Mouse (Mus musculus) layer of hippocampus, postnatal 36 days (tissue): ENCODE results near the gene Ubxn11. TPM values are rescaled to one million over a fixed set of nuclear protein-coding genes. Genes with fewer than 3 reads are reported as not detected.
"Not testable (repeated sequence)": the region's sequence is repeated elsewhere in the genome, so short reads cannot be mapped to it uniquely, and the experiment has no call there.

Source experiments
- DNase-seq, 2 experiments: peaks; one replicate each; pipeline ENCODE4 v3.0.0; 2022
- total RNA-seq, 2 experiments: library from RNA; stranded (reverse); gene quantifications; 2 replicates each; pipeline ENCODE4 v1.2.3; 2021

Gene Ubxn11
- total RNA-seq, 2 experiments from 2014 or later = 32.8 to 34.7 TPM

DNA sequence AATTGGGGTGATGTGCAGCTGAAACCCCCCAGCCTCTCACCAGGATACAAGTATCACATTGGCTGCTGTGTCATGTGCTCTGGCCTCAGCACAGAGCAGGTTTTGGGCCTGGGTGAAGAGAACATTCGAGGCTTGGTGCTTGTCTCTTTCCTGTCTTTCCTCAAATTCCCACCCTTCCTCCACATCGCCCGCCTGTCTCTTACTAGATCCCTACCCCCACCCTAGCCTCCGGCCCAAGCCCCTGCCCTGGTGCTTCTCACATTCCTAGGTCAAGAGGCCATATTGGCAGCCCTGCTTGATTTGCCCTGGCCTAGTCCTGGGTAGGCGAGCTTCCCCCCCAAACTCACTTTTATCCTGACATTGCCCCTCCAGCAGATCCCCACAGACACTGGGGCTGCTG lies 16.7 kb downstream of the Ubxn11 start:
- DNase-seq = no peak

GRCm38 (mm10) chr4:134119644-134120043 lies 17.3 kb downstream of the Ubxn11 start:
- no peak for DNase-seq

GRCm38 (mm10) chr4:134120192-134120805 lies 17.9 kb downstream of the Ubxn11 start:
- DNase-seq = no peak

- no peak for DNase-seq
These were observed 18.5 kb downstream of the Ubxn11 start for GRCm38 (mm10) chr4:134120916-134121315.

DNA sequence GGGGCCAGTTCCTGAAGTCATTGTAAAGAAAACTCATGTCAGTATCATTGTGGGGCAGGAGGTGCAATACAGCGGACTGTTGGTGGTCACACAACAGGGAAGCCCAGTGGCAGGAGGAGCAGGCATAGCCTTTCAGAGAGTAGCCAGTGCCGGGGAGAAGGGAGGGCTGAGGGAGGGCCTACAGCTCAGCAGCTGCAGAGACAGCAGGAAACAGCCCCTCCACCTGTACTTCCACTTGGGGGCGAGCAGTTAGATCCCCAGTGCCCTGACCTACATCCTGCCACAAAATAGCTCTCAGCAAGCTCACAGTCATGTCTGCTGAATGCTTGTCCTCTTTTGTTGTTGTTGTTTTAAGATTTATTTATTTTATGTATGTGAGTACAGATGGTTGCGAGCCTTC lies 19.2 kb downstream of the Ubxn11 start:
- DNase-seq = no peak

DNA sequence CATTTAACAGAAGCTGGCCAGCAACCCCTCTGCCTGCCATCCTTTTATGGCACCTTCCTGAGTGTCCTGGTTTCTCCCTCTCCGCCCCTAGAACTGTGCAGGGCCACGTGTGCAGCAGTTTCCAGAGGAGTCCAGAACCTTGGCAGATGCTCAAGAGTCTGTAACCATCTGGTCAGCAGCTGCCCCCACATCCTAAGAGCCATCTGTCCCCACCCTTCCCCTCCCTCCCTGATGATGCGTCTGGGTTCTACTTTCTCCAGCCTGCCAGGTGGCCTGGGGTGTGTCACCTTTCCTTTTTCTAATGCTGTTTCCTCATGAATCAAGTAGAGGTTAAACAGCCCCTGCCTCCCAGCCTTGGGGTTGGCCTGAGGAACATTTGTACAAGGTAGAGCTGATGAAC lies 19.9 kb downstream of the Ubxn11 start:
- DNase-seq = no peak

GRCm38 (mm10) chr4:134123147-134123546 lies 20.8 kb downstream of the Ubxn11 start:
- no peak for DNase-seq

GRCm38 (mm10) chr4:134123680-134124551 lies 21.5 kb downstream of the Ubxn11 start:
- DNase-seq = peak; percentile 84 to 88

DNA sequence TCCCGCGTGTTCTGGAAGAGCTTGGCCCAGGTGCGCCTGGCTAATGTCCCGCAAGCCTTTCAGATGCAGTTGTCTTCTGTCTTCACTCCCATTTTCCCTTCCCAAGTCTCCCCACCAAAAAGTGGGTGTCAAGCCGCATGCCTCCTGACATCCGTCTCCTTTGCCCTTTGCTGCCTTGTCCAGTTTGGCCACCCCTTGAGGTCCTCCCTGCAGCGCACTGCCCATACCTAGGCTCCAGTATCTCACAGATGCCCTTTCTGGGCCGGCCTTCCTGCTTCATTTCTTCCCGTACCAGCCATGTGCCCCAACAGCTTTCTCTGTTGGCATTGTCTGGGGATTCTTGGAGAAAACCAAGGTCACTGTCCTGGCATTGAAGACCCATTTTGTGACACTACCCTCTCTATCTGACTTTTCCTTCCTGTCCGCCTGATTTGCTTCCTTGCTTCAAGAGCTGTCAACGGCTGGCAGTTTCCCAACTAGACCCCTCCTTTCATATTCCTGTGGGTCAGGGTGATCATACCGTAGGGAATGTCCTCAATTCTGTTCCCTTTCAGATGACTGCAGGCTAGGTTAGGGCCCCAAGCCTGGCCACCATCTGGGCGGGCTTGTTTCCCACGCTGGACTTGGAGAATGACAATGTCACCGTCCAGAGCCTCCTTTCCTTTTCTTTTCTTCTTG lies 23.2 kb downstream of the Ubxn11 start:
- DNase-seq = no peak

DNA sequence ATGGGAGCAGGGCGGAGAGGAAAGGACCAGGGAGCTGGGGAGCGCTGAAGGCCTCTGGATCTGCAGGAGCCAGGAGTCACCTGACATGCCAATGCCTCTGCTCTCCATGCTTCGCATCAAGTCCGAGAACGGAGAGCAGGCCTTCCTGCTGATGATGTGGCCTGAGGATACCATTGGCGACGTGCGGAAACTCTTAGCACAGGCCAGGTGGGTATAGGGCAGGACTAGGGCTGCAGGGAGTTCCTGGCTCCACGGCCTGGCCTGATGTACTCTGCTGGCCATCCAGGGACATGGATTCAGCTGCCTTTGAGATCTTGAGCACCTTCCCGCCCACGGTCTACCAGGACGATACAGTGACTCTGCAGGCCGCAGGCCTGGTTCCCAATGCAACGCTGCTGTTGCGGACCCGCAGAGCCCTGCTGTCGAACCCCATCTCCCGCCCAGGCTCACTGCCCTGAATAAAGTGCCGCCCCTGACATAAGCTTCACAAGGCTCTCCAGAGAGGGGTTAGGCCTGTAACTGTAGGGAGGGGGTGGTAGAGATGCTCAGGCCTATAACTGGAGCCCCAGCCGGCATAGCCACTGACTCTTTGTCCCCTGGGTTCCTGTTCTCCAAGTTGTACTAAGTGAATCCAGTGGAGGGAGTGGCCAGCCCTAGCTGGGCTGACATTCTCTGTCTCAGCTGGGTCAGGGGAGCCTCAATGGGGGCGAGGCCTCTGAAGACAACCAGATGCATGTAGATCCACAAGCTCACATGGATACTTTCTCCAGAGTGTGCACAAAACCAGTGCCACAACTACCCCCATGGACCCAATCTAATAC lies 24.1 kb downstream of the Ubxn11 start:
- peak; percentile 25 to 29 for DNase-seq

DNA sequence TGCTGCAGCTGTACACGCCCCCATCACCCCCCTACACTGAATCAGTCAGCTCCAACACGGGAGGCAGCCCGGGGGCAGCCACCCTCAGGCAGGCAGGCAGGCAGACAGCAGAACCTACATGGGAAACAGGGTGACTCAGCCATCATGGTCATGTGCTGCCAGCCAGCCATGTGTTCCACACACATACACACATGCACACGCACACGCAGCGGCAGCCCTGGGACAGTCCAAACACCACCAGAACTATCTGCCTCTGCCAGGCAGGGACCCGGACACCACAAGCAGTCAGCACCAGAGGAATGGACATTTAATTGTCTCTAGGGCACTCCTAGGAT lies 24.7 kb downstream of the Ubxn11 start:
- peak; percentile 68 to 69 for DNase-seq

GRCm38 (mm10) chr4:134127793-134128192 lies 25.4 kb downstream of the Ubxn11 start:
- DNase-seq = peak in 1 of 2 experiments; percentile 26

GRCm38 (mm10) chr4:134128221-134128982 lies 26.0 kb downstream of the Ubxn11 start, which contains the start of gene Sh3bgrl3:
Sh3bgrl3 (minus strand) TSS chr4:134128789.
- DNase-seq = peak; percentile 86 to 89

- no peak for DNase-seq
These were observed 26.6 kb downstream of the Ubxn11 start for GRCm38 (mm10) chr4:134128983-134129362.

DNA sequence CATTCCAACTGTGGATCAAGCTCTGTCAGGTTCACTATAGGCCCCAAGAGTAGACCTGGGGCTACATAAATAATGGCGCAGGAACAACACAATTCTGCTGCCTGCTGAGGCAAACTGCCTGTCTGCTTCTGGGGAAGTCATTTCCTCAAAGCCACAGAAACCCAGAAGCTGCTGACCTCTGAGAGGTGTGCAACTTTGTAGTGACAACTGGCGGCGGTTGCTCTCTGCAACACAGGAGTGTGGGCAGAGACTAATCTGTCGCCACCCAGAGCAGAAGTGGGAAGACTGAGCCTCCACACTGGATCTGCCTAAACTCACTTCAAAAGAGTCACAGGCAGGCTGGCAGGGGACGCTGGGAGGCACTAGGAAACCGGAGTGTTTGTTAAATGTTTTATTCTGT lies 27.1 kb downstream of the Ubxn11 start:
- no peak for DNase-seq

DNA sequence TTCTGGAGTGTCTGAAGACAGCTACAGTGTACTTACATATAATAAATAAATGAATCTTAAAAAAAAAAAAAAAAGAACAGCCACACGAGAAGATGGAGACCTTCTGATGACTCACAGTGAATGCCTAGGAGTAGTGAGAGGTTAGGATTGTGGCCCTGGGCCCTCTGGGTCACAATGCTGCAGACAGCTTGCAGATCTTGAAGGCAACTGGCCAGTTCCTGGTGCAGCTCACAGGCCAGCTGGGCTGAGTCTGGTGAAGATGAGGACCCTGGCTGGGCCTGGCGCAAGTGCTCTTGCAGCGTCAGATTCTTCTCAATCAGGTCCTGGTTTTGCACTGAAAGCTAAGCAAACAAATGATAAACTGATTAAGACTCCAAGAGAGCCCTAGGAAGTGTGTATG lies 29.7 kb downstream of the Ubxn11 start:
- no peak for DNase-seq

GRCm38 (mm10) chr4:134132519-134133095 lies 30.2 kb downstream of the Ubxn11 start:
- DNase-seq = no peak

GRCm38 (mm10) chr4:134136280-134136926 lies 34.0 kb downstream of the Ubxn11 start:
- no peak for DNase-seq

DNA sequence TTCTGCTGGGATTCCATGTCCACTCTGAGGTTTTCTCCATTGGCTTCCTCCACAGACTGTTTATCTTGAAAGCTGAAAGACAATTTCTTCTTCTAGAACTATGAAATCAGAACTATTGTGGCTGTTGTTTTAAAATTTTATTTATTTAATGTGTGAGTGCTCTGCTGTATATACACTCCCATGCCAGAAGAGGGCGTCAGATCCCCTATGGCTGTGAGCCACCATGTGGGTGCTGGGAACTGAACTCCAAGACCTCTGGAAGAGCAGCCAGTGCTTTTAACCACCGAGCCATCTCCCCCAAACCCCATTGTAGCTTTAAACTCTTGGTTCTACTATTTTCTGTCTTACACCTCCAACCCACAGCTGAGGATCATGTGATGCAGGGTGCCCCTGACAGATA lies 36.5 kb downstream of the Ubxn11 start:
- DNase-seq = no peak

DNA sequence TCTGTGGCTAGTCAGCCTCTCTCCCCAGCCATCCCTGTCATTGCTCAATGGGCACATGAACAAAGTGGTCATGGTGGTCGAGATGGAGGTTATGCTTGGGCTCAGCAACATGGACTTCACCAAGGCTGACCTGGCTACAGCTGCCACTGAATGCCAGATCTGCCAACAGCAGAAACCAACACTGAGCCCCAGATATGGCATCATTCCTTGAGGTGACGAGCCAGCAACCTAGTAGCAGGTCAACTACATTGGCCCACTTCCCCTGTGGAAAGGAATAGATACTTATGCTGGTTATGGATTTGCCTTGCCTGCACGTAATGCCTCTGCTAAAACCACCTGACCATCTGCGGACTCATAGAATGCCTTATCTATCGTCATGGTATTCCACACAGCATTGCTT lies 41.9 kb downstream of the Ubxn11 start:
- not testable (repeated sequence) for DNase-seq

GRCm38 (mm10) chr4:134149389-134149788 lies 47.0 kb downstream of the Ubxn11 start:
- no peak for DNase-seq
